Mouse (Mus musculus): ENCODE measurements around the gene Rcc1l.

DNA sequence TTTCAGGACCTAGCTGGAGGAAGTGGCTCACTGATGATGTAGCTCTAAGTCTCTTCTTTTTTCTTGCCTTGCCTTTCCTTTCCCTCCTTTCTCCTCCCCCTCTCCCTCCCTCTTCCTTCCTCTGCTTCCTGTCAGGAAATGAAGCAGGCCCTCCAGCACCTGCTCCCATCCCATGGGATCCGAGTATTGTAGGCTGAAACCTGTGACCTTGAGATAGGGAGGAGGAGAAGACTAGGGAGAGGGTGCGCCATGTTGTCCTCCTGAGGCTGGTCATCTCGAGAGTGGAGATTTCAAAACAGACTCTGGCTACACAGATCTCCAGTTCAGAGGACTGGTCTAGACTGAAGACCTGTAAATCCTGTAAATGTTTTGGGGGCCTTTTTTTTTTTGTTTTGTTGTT, 5.6 kb upstream of the Rcc1l start:
- no peak for TF ChIP-seq CTCF (IDR thresholded peaks at IDR 0.05; ENCODE audit: low read depth)
- TF ChIP-seq EP300 (optimal IDR thresholded peaks at IDR 0.05), result no peak
